Mouse (Mus musculus) liver, embryonic 15.5 days (tissue): ENCODE data around the gene 1700018B08Rik. TPM values are rescaled to one million over a fixed set of nuclear protein-coding genes. Genes with fewer than 3 reads are reported as not detected.

Source experiments
- ATAC-seq: fragments of 200-750 bp; cut with Nextera tagmentation; 2 replicates; pipeline ENCODE4 v1.8.0; 2017; ENCODE audit warnings: moderate number of reproducible peaks, mild to moderate bottlenecking, moderate library complexity; ENCODE audit not compliant: insufficient read depth
- H3K27ac ChIP-seq: fragments of 300-500 bp; sonication (generic); replicated peaks from 2 replicates; pipeline ENCODE4 v1.5.1; 2015; ENCODE audit warnings: mild to moderate bottlenecking, inconsistent platforms
- H3K27me3 ChIP-seq: fragments of 300-500 bp; sonication (generic); 2 replicates; pipeline ENCODE4 v1.6.1; 2015; ENCODE audit warnings: mild to moderate bottlenecking, inconsistent platforms
- H3K36me3 ChIP-seq: fragments of 300-500 bp; sonication (generic); replicated peaks from 2 replicates; pipeline ENCODE4 v1.6.1; 2015; ENCODE audit warnings: moderate library complexity, mild to moderate bottlenecking, inconsistent platforms
- H3K4me1 ChIP-seq: fragments of 300-500 bp; sonication (generic); replicated peaks from 2 replicates; pipeline ENCODE4 v1.6.1; 2015; ENCODE audit warnings: inconsistent platforms
- H3K4me2 ChIP-seq: fragments of 300-500 bp; sonication (generic); 2 replicates; pipeline ENCODE4 v1.6.1; 2015; ENCODE audit warnings: moderate library complexity, mild to moderate bottlenecking, inconsistent platforms
- H3K4me3 ChIP-seq: fragments of 300-500 bp; sonication (generic); replicated peaks from 2 replicates; pipeline ENCODE4 v1.5.1; 2015; ENCODE audit warnings: mild to moderate bottlenecking, inconsistent platforms
- H3K9ac ChIP-seq: fragments of 300-500 bp; sonication (generic); 2 replicates; pipeline ENCODE4 v1.6.1; 2015; ENCODE audit warnings: moderate library complexity, mild to moderate bottlenecking, inconsistent platforms
- H3K9me3 ChIP-seq: fragments of 300-500 bp; sonication (generic); replicated peaks from 2 replicates; pipeline ENCODE4 v1.6.1; 2016; ENCODE audit warnings: inconsistent platforms
- WGBS: fragments of 180-500 bp; shearing (Covaris S2); methylation state at CpG from one replicate; pipeline ENCODE4 v1.1.7; 2015; ENCODE audit warnings: mixed read lengths; ENCODE audit not compliant: insufficient replicate concordance; 5-methylcytosine and 5-hydroxymethylcytosine counted together
- polyA plus RNA-seq: library from polyadenylated mRNA; unstranded; fragments of >200 nt; fragmentation: Nextera tagmentation; extraction: Ambion mirVana; gene quantifications from 2 replicates; pipeline ENCODE4 v1.2.1, GENCODE M21; 2015

Gene 1700018B08Rik
- polyA plus RNA-seq, 1 experiment from 2014 or later: not detected

DNA sequence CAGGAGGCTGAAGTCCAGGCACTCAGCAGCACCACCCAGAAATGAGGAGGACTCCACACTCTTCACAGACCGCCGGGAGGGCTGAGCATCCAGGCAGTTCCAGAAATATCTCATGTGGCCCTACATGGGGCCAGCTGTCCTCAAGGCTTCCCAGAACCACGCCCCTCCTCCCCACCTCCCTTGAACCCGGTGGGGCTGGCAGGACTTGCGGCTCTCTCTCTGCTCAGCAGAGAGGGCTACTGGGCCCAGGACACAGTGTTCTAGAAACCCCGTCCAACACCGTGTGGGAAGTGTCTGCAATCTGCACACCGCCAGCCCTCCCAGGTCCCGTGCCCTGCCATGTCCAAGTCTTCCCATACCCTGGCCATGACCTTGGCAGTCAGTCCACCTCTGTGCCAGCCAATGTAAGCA is 18.8 kb upstream of the 1700018B08Rik start:
- Histone ChIP-seq H3K4me2 (no peak overlapping the region), H3K4me1 (peaks cover 13% of the 10 kb centered on the region), H3K36me3 (peaks cover 26% of the 10 kb centered on the region), H3K9me3 (no peaks in the 10 kb centered on the region), H3K9ac (no peak overlapping the region), H3K27ac (no peak overlapping the region), H3K27me3 (no peaks in the 10 kb centered on the region), H3K4me3 (no peak overlapping the region)
- WGBS: 69% methylated on average over 9 of the region's 9 CpGs
- ATAC-seq: no peak

DNA sequence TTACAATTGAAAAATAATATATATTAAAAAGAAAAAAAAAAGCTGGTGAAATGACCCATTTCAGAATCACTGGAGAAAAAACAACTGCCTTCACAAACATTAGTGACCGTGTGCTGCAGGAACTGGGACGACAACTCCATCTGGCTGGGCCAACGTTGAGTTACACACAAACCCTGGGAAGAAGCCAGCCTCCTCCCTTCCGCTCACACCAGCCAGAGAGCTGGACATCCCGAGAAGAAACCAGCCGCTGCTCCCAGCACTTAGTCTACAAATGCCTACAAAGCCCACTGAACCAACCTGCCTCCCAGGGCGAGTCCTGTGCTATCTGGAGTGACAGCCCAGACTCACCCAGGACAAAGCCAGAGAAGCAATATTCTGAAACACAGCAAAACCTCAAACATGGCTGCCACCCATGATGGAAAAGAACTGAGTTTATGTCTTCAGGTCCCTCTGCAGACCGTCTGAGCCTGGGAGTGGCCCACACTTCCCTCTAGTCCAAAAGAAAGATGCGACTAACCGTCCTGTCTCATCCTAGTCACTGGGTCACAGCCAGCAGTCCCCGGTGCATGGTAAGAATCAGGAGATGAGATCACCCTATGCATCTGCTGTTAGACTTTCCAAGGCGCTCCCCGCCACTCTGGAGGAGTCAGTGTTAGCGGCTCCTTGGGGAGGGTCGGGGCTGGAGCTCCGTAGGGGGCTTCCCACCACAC is 17.7 kb upstream of the 1700018B08Rik start:
- no peaks in the 10 kb centered on the region for H3K9me3 ChIP-seq
- no peak overlapping the region for H3K4me3 ChIP-seq
- H3K4me1 ChIP-seq: peaks cover 4% of the 10 kb centered on the region; the same call in 1 of the 2 replicates
- no peak overlapping the region for H3K27ac ChIP-seq
- H3K27me3 ChIP-seq: no peaks in the 10 kb centered on the region
- H3K4me2 ChIP-seq: no peak overlapping the region
- 69% methylated on average over 16 of the region's 16 CpGs for WGBS
- H3K36me3 ChIP-seq: peaks cover 26% of the 10 kb centered on the region
- ATAC-seq: no peak
- H3K9ac ChIP-seq: no peak overlapping the region

DNA sequence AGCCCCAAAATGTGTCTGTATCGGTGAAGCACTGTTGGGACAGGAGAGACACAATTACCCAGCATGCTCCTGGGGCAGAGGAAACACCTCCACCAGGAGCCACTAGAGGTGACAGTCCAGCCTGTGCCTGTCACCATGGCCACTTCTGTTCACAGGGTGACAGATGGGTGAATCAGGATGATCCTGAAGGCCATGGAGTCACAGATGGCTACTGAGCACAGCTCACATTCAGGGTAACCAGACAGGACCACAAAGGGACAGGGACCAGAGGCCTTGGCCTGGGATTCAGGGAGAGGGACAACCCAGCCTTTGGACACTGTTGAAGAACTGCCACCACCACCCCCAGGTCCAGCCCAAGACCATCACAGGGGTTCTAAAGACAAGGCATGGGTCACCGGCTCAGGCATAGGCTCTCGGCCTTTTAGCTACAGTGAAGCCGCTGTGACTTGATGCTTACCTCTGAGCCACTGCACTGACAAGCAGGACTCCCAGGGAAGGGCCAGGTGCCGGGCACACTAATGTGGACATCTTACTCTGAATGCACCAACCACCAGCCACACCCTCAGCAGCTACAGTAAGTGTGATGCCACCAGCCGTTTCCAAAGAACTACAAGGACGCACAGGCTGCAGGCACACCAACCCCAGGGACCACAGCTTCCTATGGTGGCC is 16.4 kb upstream of the 1700018B08Rik start:
- WGBS: 78% methylated on average over 7 of the region's 7 CpGs
- Histone ChIP-seq H3K36me3 (peaks cover 24% of the 10 kb centered on the region), H3K9me3 (no peaks in the 10 kb centered on the region), H3K4me3 (no peak overlapping the region), H3K4me1 (peaks cover 4% of the 10 kb centered on the region; the same call in 1 of the 2 replicates), H3K9ac (no peak overlapping the region), H3K27me3 (no peaks in the 10 kb centered on the region), H3K27ac (no peak overlapping the region), H3K4me2 (no peak overlapping the region)
- ATAC-seq: no peak

DNA sequence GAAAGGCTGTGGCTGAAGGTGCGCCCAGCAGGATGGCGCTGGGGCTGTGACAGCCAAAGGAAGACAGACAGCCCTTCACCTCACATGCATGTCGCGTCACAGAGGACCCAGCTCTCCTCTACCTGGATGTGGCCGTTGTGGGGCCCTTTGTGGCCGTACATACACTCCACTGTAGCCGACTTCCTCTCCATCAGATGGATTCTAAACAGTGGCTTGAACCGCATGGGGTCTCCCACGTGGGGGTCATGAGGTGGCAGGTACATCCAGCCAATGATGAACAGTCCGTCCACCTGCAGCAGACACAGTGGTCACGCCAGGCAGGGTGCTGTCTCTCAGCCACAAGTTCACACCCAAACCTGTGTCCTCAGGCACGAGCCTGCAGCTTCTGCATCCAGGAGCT is 15.7 kb upstream of the 1700018B08Rik start:
- H3K4me2 ChIP-seq: no peak overlapping the region
- no peak overlapping the region for H3K27ac ChIP-seq
- no peaks in the 10 kb centered on the region for H3K9me3 ChIP-seq
- peaks cover 27% of the 10 kb centered on the region for H3K36me3 ChIP-seq
- no peak overlapping the region for H3K4me3 ChIP-seq
- WGBS: 81% methylated on average over 12 of the region's 12 CpGs
- H3K27me3 ChIP-seq: no peaks in the 10 kb centered on the region
- H3K4me1 ChIP-seq: peaks cover 4% of the 10 kb centered on the region; the same call in 1 of the 2 replicates
- ATAC-seq: no peak
- H3K9ac ChIP-seq: no peak overlapping the region

DNA sequence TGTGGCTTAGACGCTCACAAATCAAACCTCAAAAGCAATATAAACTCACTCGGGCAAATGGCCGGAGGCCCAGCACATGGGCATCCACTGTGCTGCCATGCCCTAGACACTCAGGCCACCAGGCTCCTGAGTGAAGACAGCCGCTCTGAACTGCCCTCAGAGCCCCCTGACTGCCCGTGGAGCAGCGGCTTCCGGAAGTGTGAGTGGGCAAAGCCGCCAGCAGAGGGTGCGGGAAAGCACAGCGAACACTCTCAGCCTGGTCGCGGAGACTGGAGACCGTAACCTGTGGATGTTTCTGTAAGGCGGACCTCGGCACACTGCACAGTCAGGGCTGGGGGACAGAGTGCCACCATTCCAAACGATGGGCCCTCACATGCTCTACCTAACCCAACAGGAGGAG is 14.4 kb upstream of the 1700018B08Rik start:
- H3K4me3 ChIP-seq: no peak overlapping the region
- H3K4me1 ChIP-seq: peaks cover 4% of the 10 kb centered on the region; the same call in 1 of the 2 replicates
- no peak for ATAC-seq
- WGBS: 88% methylated on average over 16 of the region's 16 CpGs
- H3K27me3 ChIP-seq: no peaks in the 10 kb centered on the region
- no peak overlapping the region for H3K27ac ChIP-seq
- H3K4me2 ChIP-seq: no peak overlapping the region
- no peaks in the 10 kb centered on the region for H3K9me3 ChIP-seq
- H3K9ac ChIP-seq: no peak overlapping the region
- peaks cover 38% of the 10 kb centered on the region for H3K36me3 ChIP-seq

DNA sequence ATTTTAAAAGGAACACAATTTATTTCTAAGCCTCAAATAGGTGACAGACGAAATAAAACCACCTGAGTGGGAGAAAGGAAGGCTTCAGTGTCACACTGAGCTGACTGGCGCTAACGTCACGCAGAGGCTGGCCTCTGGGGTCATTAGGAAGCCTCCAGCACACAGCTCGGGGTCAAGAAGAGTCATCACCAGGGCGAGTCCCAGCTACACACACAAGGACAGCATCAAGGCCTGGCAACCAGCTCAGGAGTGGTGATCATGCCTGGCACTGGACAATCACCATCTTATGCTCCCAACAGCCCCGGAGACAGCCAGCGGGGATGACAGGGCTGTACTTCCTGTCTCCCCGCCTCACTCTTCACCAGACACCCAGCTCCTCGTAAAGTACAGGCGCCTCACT is 13.6 kb upstream of the 1700018B08Rik start:
- no peak overlapping the region for H3K4me2 ChIP-seq
- no peaks in the 10 kb centered on the region for H3K27me3 ChIP-seq
- 82% methylated on average over 11 of the region's 11 CpGs for WGBS
- peaks cover under 1% of the 10 kb centered on the region; the same call in 1 of the 2 replicates for H3K4me1 ChIP-seq
- H3K4me3 ChIP-seq: no peak overlapping the region
- no peak overlapping the region for H3K27ac ChIP-seq
- no peaks in the 10 kb centered on the region for H3K9me3 ChIP-seq
- H3K36me3 ChIP-seq: peaks cover 46% of the 10 kb centered on the region
- no peak for ATAC-seq
- no peak overlapping the region for H3K9ac ChIP-seq

DNA sequence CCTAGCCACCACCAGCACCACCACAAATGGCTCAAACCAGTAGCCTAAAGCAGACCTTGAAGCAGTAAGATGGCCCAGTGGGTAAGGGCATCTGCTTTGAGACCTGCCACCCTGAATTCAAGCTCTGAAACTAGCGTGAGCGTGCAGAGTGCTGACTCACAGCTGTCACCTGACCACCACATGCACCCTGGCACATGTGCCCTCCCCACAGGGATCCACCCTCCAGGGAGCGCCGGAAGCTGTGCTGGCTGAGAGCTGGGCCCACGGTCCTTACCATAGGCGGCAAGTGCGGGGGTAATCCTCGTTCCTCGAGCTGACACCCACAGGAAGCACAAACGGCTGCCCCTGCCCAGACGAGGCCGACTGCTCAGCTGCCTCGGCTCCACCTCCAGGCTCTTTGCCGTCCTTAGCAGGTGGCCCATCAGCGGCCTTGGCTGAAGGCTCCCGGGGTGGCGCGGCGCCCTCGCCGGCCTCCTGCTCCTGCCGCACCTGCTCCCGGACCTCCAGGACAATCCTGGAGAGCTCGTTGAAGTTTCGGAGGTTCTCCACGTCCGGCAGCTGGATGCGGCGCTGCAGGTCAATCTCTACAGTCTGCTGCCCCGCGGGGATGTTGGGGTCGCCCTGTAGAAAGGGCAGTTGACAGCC is 9.8 kb upstream of the 1700018B08Rik start:
- no peak overlapping the region for H3K9ac ChIP-seq
- no peak overlapping the region for H3K27ac ChIP-seq
- no peaks in the 10 kb centered on the region for H3K27me3 ChIP-seq
- no peaks in the 10 kb centered on the region for H3K4me1 ChIP-seq
- no peak overlapping the region for H3K4me3 ChIP-seq
- no peaks in the 10 kb centered on the region for H3K9me3 ChIP-seq
- peaks cover 46% of the 10 kb centered on the region for H3K36me3 ChIP-seq
- no peak overlapping the region for H3K4me2 ChIP-seq
- no peak for ATAC-seq
- WGBS: 88% methylated on average over 32 of the region's 32 CpGs

DNA sequence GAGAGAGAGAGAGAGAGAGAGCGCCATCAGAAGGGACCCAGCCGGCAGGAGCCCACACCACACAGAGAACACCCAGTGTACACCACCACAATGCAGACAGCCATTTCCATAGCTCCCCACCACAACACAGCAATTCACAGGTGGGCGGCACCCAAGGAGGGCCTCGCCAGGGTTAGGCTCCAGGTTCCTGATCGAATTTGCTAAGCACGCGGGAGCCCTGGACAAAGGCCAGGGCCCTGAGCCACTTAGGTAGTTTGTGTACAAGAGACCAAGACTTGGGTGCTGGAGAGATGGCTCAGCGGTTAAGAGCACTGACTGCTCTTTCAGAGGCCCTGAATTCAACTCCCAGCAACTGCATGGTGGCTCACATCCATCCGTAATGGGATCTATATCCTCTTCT is 8.4 kb upstream of the 1700018B08Rik start:
- no peak overlapping the region for H3K9ac ChIP-seq
- peaks cover 37% of the 10 kb centered on the region for H3K36me3 ChIP-seq
- WGBS: 79% methylated on average over 9 of the region's 9 CpGs
- H3K9me3 ChIP-seq: no peaks in the 10 kb centered on the region
- ATAC-seq: no peak
- H3K4me1 ChIP-seq: no peaks in the 10 kb centered on the region
- H3K4me2 ChIP-seq: no peak overlapping the region
- no peaks in the 10 kb centered on the region for H3K27me3 ChIP-seq
- H3K27ac ChIP-seq: no peak overlapping the region
- H3K4me3 ChIP-seq: no peak overlapping the region

DNA sequence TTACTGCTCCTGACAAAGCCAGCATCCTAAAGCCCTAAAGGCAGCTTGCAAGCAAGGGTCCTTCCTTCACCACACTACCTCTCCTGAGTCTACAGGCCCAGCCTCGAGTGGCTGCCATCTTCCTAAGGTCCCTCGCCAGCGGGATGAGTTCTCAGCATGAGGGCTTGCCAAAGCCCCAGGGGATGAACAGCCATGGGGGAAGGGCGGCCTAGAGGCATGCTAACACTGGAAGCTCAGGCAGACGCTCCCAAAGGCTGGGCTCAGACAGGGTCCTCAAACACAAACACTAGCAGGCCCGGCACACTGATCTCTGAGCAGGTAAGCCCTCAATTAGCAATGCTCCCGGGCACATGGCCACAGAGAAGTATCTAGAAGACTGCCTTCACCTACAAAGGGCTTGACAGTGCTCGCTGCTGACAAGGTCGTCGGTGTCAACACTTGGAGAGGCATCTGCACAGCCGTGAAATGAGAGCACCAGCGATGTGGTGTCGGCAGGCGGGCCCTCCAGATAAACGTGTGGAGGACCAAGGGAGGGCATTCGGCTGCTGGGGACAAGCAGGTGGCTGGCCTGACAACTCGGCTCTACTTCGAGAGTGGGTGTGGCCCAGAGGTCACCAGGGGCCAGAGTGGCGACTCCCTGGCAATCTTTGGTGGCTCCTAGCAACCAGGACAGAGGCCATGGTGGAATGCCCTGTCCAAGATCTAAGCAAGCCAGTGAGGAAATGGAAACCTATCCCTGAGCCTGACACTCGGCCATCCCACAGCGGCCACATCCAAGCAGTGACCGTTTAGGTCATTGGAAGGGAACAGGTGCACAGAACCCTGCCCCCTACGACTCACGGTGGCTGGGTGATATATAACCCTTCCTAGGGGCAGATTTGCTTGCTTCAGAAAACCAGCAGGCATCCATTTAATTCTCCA is 7.2 kb upstream of the 1700018B08Rik start:
- H3K4me1 ChIP-seq: no peaks in the 10 kb centered on the region
- H3K9ac ChIP-seq: no peak overlapping the region
- H3K36me3 ChIP-seq: peaks cover 37% of the 10 kb centered on the region
- no peak overlapping the region for H3K4me2 ChIP-seq
- no peak overlapping the region for H3K27ac ChIP-seq
- ATAC-seq: no peak
- H3K9me3 ChIP-seq: no peaks in the 10 kb centered on the region
- 73% methylated on average over 24 of the region's 24 CpGs for WGBS
- no peaks in the 10 kb centered on the region for H3K27me3 ChIP-seq
- no peak overlapping the region for H3K4me3 ChIP-seq

DNA sequence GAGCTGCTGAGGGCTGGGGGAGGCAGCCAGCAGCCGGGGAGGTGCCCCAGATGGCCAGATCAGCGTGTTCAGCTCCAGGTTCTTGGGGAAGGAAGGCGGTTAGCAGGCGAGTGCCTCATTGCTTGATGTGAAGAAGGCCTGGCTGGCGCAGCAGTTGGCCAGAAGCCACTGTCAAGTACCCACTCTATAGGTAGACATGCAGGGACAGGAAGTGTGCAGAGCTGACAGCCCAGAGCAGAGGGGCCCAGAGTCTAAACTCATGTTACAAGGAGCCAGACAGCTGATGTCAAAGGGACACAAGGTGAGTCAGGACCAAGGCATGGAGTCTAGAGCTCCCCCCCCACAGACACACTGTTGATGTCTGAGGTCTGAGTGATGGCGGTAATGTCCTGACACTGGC is 5.9 kb upstream of the 1700018B08Rik start:
- Histone ChIP-seq H3K9me3 (no peaks in the 10 kb centered on the region), H3K36me3 (peaks cover 34% of the 10 kb centered on the region), H3K27me3 (0 out of 2 replicates have a peak, but pooled peaks cover 2% of the 10 kb centered on the region), H3K9ac (no peak overlapping the region), H3K4me3 (no peak overlapping the region), H3K27ac (no peak overlapping the region), H3K4me1 (no peaks in the 10 kb centered on the region), H3K4me2 (no peak overlapping the region)
- ATAC-seq: no peak
- WGBS: 67% methylated on average over 6 of the region's 6 CpGs
